Mouse (Mus musculus) kidney, adult 2 months (tissue): ENCODE data around the gene Tmigd3. TPM values are rescaled to one million over a fixed set of nuclear protein-coding genes. Genes with fewer than 3 reads are reported as not detected.

Experiments used
- DNase-seq: peaks from one replicate; pipeline ENCODE4 v3.0.0; 2021
- H3K27ac ChIP-seq: fragments of 200-500 bp; 2 replicates; pipeline ENCODE4 v1.5.1; 2012; ENCODE audit warnings: low read depth, low read length, control low read depth, inconsistent platforms; ENCODE audit not compliant: insufficient read depth
- H3K27me3 ChIP-seq: fragments of 200-500 bp; replicated peaks from 2 replicates; pipeline ENCODE4 v1.6.1; 2012; ENCODE audit warnings: mild to moderate bottlenecking, moderate library complexity, low read length, inconsistent platforms; ENCODE audit not compliant: control insufficient read depth, insufficient read depth
- H3K36me3 ChIP-seq: fragments of 200-500 bp; 2 replicates; pipeline ENCODE4 v1.6.1; 2012; ENCODE audit warnings: mild to moderate bottlenecking, moderate library complexity, low read length, inconsistent platforms; ENCODE audit not compliant: control insufficient read depth, insufficient read depth
- H3K4me1 ChIP-seq: fragments of 200-500 bp; 2 replicates; pipeline ENCODE4 v1.6.1; 2011; ENCODE audit warnings: low read length; ENCODE audit not compliant: control insufficient read depth, insufficient read depth
- H3K4me3 ChIP-seq: fragments of 200-500 bp; 2 replicates; pipeline ENCODE4 v1.5.1; 2011; ENCODE audit warnings: mild to moderate bottlenecking, low read depth, low read length, control low read depth; ENCODE audit not compliant: insufficient read depth
- CTCF ChIP-seq: fragments of 200-500 bp; conservative IDR thresholded peaks from 2 replicates; pipeline ENCODE4 v1.5.1; 2011; ENCODE audit warnings: low read depth, mild to moderate bottlenecking, control low read depth, low read length, moderate library complexity, mixed read lengths; ENCODE audit not compliant: insufficient read depth, insufficient read length
- POLR2A ChIP-seq: fragments of 200-500 bp; IDR thresholded peaks from one replicate; pipeline ENCODE4 v1.6.1; 2011; ENCODE audit warnings: low read depth, low read length, control low read depth
- WGBS: fragments of 180-500 bp; shearing (Covaris S2); methylation state at CpG from one replicate; pipeline ENCODE4 v1.1.7; 2018; 5-methylcytosine and 5-hydroxymethylcytosine counted together
- polyA plus RNA-seq: library from polyadenylated mRNA; depleted of rRNA; stranded (reverse); fragments of >200 nt; gene quantifications from 2 replicates; pipeline ENCODE4 v1.2.3, GENCODE M21; 2012

The Tmigd3 gene
- polyA plus RNA-seq, 1 experiment, result 0.28 TPM

GRCm38 (mm10) chr3:105957235-105957634 is 86.5 kb downstream of the Tmigd3 start:
- Histone ChIP-seq H3K27ac (no peak overlapping the region), H3K36me3 (peaks cover 11% of the 10 kb centered on the region), H3K4me1 (peaks cover 11% of the 10 kb centered on the region), H3K4me3 (no peak overlapping the region), H3K27me3 (no peaks in the 10 kb centered on the region)
- TF ChIP-seq POLR2A, result no peak
- no peak for TF ChIP-seq CTCF
- no peak for DNase-seq
- WGBS, result 76% methylated on average over 1 of the region's 1 CpGs

GRCm38 (mm10) chr3:105958204-105958603 is 87.5 kb downstream of the Tmigd3 start:
- H3K27ac ChIP-seq, result peak overlapping the region; percentile 98
- H3K36me3 ChIP-seq, result peaks cover 7% of the 10 kb centered on the region; the same call in 1 of the 2 replicates
- TF ChIP-seq CTCF, result no peak
- TF ChIP-seq POLR2A, result no peak
- H3K4me3 ChIP-seq, result peak overlapping the region; percentile 82
- H3K4me1 ChIP-seq, result peaks cover 11% of the 10 kb centered on the region
- H3K27me3 ChIP-seq, result no peaks in the 10 kb centered on the region
- no peak for DNase-seq
- WGBS, result 20% methylated on average over 5 of the region's 5 CpGs

- peak; percentile 98 for DNase-seq
- WGBS, result under 1% methylated on average over 52 of the region's 52 CpGs
- Histone ChIP-seq H3K4me1 (peaks cover 11% of the 10 kb centered on the region), H3K27ac (peak within 1 kb of the TSS; percentile 98), H3K27me3 (no peaks in the 10 kb centered on the region), H3K4me3 (peak within 1 kb of the TSS; percentile 82), H3K36me3 (peaks cover 4% of the 10 kb centered on the region; the same call in 1 of the 2 replicates)
- TF ChIP-seq POLR2A (peak; percentile 89), CTCF (no peak)
These were observed 88.4 kb downstream of the Tmigd3 start, which contains the start of gene Wdr77 for GRCm38 (mm10) chr3:105958974-105959580. Gene Wdr77 (plus strand): TSS chr3:105959369.

GRCm38 (mm10) chr3:105959585-105959984 is 88.9 kb downstream of the Tmigd3 start:
- no peak for DNase-seq
- TF ChIP-seq CTCF (no peak), POLR2A (no peak)
- H3K27ac ChIP-seq, result no peak overlapping the region
- peaks cover 4% of the 10 kb centered on the region; the same call in 1 of the 2 replicates for H3K36me3 ChIP-seq
- H3K4me3 ChIP-seq, result peak overlapping the region; percentile 63
- H3K27me3 ChIP-seq, result no peaks in the 10 kb centered on the region
- 0% methylated on average over 26 of the region's 26 CpGs for WGBS
- H3K4me1 ChIP-seq, result peaks cover 11% of the 10 kb centered on the region

- Histone ChIP-seq H3K27ac (peak within 1 kb of the TSS; percentile 98), H3K4me1 (peaks cover 11% of the 10 kb centered on the region), H3K36me3 (peaks cover 2% of the 10 kb centered on the region; the same call in 1 of the 2 replicates), H3K4me3 (peak within 1 kb of the TSS; percentile 82), H3K27me3 (no peaks in the 10 kb centered on the region)
- 4% methylated on average over 6 of the region's 6 CpGs for WGBS
- DNase-seq, result peak; percentile 7
- TF ChIP-seq CTCF (no peak), POLR2A (no peak)
These were observed 89.3 kb downstream of the Tmigd3 start, which contains the start of gene Atp5f1 for GRCm38 (mm10) chr3:105959999-105960398. Gene Atp5f1 (minus strand): TSS chr3:105960099.

GRCm38 (mm10) chr3:105960700-105961099 is 90.0 kb downstream of the Tmigd3 start:
- H3K36me3 ChIP-seq, result peaks cover 4% of the 10 kb centered on the region
- no peaks in the 10 kb centered on the region for H3K27me3 ChIP-seq
- H3K4me3 ChIP-seq, result no peak overlapping the region
- H3K4me1 ChIP-seq, result peaks cover 11% of the 10 kb centered on the region
- peak; percentile 12 for DNase-seq
- TF ChIP-seq POLR2A (no peak), CTCF (0 out of 2 replicates have a peak, but pooled peaks have one; percentile 16)
- no peak overlapping the region for H3K27ac ChIP-seq
- WGBS, result 96% methylated on average over 2 of the region's 2 CpGs

- Histone ChIP-seq H3K27ac (no peak overlapping the region), H3K4me1 (no peaks in the 10 kb centered on the region), H3K36me3 (peaks cover 5% of the 10 kb centered on the region), H3K27me3 (no peaks in the 10 kb centered on the region), H3K4me3 (no peak overlapping the region)
- TF ChIP-seq CTCF, result no peak
- TF ChIP-seq POLR2A, result no peak
- WGBS, result 85% methylated on average over 5 of the region's 5 CpGs
- no peak for DNase-seq
These were observed 101.2 kb downstream of the Tmigd3 start for GRCm38 (mm10) chr3:105971831-105972446.
